Mouse (Mus musculus) urinary bladder, postnatal 25 days (tissue): ENCODE results near the gene Cnnm2.

Source experiments
- DNase-seq: peaks from one replicate; pipeline ENCODE4 v3.0.0; 2022; ENCODE audit warnings: low spot score

Gene Cnnm2

GRCm38 (mm10) chr19:46887811-46888527 lies 126.6 kb downstream of the Cnnm2 start:
- DNase-seq: no peak

DNA sequence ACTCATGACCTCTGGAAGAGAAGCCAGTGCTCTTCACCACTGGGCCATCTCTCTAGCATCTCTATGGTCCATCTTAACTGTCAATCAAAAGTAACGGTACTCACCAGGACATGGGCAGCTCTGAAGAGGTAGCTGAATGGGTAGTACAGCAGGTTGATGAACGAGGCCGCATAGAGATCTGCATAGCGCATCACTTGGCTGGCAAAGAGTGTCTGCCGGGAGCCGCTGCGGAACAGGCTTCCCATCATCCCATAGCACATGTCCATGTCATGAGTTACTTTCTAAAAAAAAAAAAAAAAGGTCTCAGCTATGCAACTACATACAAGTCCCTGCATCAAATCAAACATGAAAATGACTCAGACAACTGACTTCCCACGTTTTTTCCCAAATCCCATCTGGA lies 128.3 kb downstream of the Cnnm2 start:
- DNase-seq: no peak

DNA sequence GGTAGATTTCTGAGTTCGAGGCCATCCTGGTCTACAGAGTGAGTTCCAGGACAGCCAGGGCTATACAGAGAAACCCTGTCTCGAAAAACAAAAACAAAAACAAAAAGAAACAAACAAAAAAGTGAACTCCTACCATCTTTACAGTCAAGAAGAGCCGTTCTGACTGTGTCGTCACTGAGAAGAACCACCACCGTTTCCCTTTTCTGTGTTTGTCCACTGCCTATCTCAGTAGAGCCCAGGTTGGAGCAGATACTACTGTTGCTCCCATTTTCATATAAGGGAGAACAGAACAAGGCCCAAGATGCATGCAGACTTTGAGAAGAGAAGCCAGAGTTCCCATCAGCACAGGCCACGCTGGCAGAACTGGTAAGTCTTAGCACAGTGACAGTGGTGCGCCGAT lies 129.3 kb downstream of the Cnnm2 start:
- DNase-seq: no peak

- DNase-seq: no peak
Observed at GRCm38 (mm10) chr19:46892856-46893255, 131.5 kb downstream of the Cnnm2 start.

DNA sequence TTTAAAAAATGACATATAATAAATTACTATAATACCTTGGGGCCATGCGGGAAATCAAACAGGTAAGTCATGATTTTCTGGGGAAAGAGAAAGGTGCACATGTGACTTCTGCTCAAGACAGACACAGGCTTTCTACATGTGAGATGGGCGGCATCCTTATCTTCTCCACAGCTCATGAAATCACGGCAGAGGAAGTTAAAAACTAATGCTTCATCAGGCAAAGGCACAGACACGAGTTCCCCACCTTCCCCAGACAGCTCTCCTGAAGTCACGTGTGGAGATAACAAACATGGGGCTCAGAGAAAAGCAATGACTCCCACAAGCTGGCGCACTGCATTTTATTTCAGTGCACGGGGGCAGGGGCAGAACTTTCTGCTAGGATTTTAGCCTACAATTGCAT lies 132.1 kb downstream of the Cnnm2 start:
- DNase-seq: no peak

DNA sequence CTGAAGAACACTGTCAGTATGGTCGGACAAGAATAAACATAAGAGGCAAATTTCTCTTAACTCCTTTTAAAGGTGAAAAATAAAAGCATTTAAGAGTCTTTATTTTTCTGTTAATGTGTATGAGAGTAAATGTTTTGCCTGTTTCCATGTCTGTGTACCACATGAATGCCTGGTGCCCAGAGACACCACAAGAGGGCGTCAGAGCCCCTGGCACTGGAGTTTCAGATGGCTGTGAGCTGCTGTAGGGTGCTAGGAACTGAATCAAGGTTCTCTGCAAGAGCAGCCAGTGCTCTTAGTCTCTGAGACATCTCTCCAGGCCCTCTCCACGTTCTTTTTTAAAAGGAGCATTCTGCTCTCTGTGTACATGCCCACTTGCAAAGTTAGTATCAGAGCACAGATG lies 135.7 kb downstream of the Cnnm2 start:
- DNase-seq: no peak

DNA sequence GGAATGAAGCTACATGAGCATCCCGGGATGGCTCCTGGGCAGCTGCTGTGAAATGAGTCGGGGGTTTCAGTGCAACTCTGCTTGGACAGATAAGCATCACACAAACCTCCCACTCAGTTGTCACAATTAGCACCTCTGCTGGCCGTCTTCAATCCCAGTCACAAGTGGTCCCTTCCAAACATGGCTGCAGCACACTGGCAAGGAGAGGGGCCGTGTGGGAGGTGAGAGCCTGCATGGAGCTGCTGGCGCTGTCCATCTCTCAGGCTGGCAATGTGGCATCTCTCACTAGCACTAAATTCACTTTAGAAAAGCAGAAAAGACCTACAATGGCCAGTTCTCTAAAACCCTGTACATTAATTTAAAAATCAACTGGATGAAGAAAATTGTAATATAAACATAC lies 136.8 kb downstream of the Cnnm2 start:
- DNase-seq: no peak

GRCm38 (mm10) chr19:46899306-46899705 lies 137.9 kb downstream of the Cnnm2 start:
- no peak for DNase-seq

GRCm38 (mm10) chr19:46899871-46900270 lies 138.5 kb downstream of the Cnnm2 start:
- no peak for DNase-seq

GRCm38 (mm10) chr19:46900786-46901185 lies 139.4 kb downstream of the Cnnm2 start:
- no peak for DNase-seq

GRCm38 (mm10) chr19:46901323-46901722 lies 139.9 kb downstream of the Cnnm2 start:
- no peak for DNase-seq

GRCm38 (mm10) chr19:46903379-46903778 lies 142.0 kb downstream of the Cnnm2 start:
- DNase-seq: no peak

GRCm38 (mm10) chr19:46904907-46905306 lies 143.5 kb downstream of the Cnnm2 start:
- DNase-seq: no peak

DNA sequence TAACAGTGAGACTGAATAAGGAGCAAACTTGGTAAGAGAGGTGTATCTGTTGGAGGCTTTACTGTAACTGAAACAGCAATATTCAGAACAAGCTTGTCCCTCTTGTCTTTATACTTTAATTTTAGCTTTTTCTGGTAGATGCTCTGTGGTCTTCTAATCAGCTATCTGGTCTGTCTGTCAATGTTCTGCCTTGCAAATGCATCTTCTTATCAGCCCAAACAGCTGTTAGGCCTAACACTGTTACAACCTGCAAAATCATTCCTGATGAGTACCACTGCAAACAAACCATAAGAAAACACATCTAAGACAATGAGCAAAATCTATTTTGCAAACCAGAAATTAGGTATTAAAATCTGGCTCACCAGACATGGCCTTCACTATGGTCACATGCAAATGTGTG lies 144.0 kb downstream of the Cnnm2 start:
- no peak for DNase-seq

DNA sequence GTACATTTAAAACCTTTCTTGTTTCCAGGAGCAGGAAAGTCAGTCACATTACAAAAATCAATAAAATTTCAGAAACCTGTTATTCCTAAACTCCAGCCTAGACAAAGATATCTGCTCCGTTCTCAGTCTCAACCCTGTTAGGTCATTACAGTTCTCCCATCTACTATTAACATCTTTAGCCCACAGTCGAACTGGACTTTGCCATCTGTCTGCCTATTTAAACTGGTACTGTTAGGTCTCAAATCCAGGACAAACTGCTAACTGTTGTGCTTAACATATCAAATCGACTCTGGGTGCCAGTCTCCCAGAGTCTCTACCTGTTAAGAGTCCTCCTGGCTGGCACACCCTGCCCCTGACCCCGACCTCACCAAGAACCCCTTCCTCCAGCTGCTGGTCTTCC lies 144.6 kb downstream of the Cnnm2 start:
- no peak for DNase-seq

DNA sequence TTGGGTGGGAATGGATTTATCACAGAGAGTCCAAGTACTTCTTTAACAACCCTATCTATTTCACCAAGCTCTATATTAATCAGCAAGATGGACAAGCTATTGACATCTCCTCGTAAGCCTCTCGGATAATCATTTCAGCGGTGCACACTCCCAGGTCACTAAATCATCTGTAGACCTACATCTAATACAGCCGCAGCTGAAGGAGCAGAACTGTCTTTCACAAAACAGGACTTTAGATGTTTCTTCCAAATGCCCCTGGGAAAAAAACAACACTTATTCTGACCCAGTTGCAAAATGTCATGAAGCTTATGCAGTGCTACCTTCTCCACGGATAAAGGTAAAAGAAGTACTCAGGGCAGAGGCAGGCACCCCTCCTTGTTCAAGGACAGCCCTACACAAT lies 146.8 kb downstream of the Cnnm2 start:
- DNase-seq: no peak

- DNase-seq: no peak
Observed at GRCm38 (mm10) chr19:46908977-46909376, 147.6 kb downstream of the Cnnm2 start.

- no peak for DNase-seq
Observed at GRCm38 (mm10) chr19:46911492-46911891, 150.1 kb downstream of the Cnnm2 start.

- no peak for DNase-seq
Observed at GRCm38 (mm10) chr19:46913626-46914025, 152.2 kb downstream of the Cnnm2 start.

DNA sequence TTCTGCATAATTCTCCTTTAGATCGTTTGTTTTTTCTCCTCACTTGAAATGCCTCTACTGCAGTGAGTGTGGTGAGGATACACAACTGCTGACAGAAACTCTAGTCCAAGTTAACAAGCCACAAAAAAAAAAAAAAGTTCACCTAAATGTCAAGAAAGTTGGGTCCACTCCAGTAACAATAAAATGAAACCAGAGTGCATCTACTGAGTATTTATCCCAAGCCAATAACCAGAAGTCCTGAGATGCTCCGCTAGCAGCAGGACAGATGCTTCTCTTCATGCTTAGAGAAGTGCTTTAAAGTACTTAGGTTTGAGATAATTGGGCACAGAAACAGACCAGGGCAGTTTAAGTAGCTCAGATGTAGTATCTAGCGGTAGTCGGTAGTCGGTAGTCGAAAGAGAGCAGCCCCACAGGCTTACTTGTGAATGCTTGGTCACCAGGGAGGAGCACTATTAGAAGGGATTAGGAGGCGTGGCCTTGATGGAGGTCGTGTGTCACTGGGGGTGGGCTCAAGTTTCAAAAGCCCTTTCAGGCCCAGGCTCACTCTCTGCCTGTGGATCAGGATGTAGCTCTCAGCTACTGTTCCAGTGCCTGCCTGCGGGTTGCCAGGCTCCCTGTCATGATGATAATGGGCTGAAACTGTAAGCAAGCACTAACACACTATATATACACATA lies 154.1 kb downstream of the Cnnm2 start:
- DNase-seq: no peak

GRCm38 (mm10) chr19:46920571-46920970 lies 159.2 kb downstream of the Cnnm2 start:
- no peak for DNase-seq

- no peak for DNase-seq
Observed at GRCm38 (mm10) chr19:46926357-46926756, 165.0 kb downstream of the Cnnm2 start.

- no peak for DNase-seq
Observed at GRCm38 (mm10) chr19:46926951-46927350, 165.6 kb downstream of the Cnnm2 start.

- no peak for DNase-seq
Observed at GRCm38 (mm10) chr19:46928136-46928535, 166.7 kb downstream of the Cnnm2 start.
